Mouse (Mus musculus) kidney, embryonic 16.5 days (tissue): Measurements from ENCODE around the gene Zfp451. TPM values are rescaled to one million over a fixed set of nuclear protein-coding genes. Genes with fewer than 3 reads are reported as not detected.
"Not testable (repeated sequence)": the region's sequence is repeated elsewhere in the genome, so short reads cannot be mapped to it uniquely, and the experiment has no call there.

Experiments used
- ATAC-seq: fragments of 200-750 bp; cut with Nextera tagmentation; 2 replicates; pipeline ENCODE4 v1.8.0; 2017; ENCODE audit warnings: moderate TSS enrichment; ENCODE audit not compliant: low FRiP score, low TSS enrichment
- H3K27ac ChIP-seq: fragments of 300-500 bp; sonication (generic); 2 replicates; pipeline ENCODE4 v1.5.1; 2014; ENCODE audit warnings: low read length
- H3K27me3 ChIP-seq: fragments of 300-500 bp; sonication (generic); 2 replicates; pipeline ENCODE4 v1.6.1; 2014; ENCODE audit warnings: low read length, control low read depth, mixed read lengths; ENCODE audit not compliant: insufficient read depth
- H3K36me3 ChIP-seq: fragments of 300-500 bp; sonication (generic); 2 replicates; pipeline ENCODE4 v1.6.1; 2014; ENCODE audit warnings: low read length, control low read depth, mixed read lengths; ENCODE audit not compliant: insufficient read depth
- H3K4me1 ChIP-seq: fragments of 300-500 bp; sonication (generic); 2 replicates; pipeline ENCODE4 v1.6.1; 2014; ENCODE audit warnings: low read length, control low read depth, mixed read lengths; ENCODE audit not compliant: insufficient read depth
- H3K4me2 ChIP-seq: fragments of 300-500 bp; sonication (generic); replicated peaks from 2 replicates; pipeline ENCODE4 v1.6.1; 2014; ENCODE audit warnings: low read depth, low read length
- H3K4me3 ChIP-seq: fragments of 300-500 bp; sonication (generic); 2 replicates; pipeline ENCODE4 v1.5.1; 2014; ENCODE audit warnings: mild to moderate bottlenecking, low read length
- H3K9ac ChIP-seq: fragments of 300-500 bp; sonication (generic); replicated peaks from 2 replicates; pipeline ENCODE4 v1.6.1; 2014; ENCODE audit warnings: low read length
- H3K9me3 ChIP-seq: fragments of 300-500 bp; sonication (generic); 2 replicates; pipeline ENCODE4 v1.6.1; 2016; ENCODE audit warnings: low read length, control low read depth
- WGBS: fragments of 180-500 bp; shearing (Covaris S2); extraction: QIAGEN DNeasy Blood & Tissue Kit; methylation state at CpG from one replicate; pipeline ENCODE4 v1.1.7; 2014; 5-methylcytosine and 5-hydroxymethylcytosine counted together
- polyA plus RNA-seq: library from polyadenylated mRNA; unstranded; fragments of >200 nt; fragmentation: Nextera tagmentation; extraction: Ambion mirVana; gene quantifications from 2 replicates; pipeline ENCODE4 v1.2.1, GENCODE M21; 2015

Zfp451 gene
- polyA plus RNA-seq, 1 experiment from 2014 or later, result 26.4 TPM

DNA sequence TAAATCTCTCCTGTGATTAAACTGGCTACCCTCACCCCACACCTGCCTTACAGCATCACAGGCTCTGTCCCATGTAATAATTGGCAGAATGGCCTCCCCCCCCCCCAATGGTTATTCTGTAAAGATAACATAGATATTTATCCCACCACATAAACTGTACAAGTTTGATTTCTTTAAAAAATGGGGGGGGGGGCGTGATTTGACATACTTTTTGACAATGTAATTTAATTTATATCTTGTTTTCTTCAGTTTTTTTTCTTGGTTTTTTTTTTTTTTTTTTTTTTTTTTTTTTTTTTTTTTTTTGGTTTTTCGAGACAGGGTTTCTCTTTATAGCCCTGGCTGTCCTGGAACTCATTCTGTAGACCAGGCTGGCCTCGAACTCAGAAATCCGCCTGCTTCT lies 64.7 kb downstream of the Zfp451 start:
- H3K9ac ChIP-seq, H3K4me2 ChIP-seq, H3K4me1 ChIP-seq, H3K27ac ChIP-seq, H3K27me3 ChIP-seq, H3K4me3 ChIP-seq, H3K9me3 ChIP-seq, ATAC-seq: not testable (repeated sequence)
- 88% methylated on average over 3 of the region's 4 CpGs for WGBS
- H3K36me3 ChIP-seq, result peaks cover 29% of the 10 kb centered on the region

DNA sequence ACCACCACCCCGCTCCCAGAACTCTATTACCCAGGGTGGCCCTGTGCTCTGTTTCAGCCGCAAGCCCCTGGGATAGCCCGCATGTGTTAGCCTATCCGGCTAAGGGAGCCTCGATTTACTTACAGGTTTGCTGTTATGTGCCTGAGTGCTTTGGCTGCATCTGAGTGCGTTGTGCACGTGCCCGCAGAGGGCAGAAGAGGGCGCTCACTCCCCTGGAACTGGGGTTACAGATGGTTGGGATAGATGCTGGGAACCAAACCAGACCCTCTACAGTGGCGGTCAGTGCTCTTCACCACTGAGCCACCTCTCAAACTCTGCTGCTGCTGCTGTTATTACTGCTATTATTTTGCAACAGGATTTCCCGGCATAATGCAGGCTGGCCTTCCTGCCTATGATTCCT lies 65.3 kb downstream of the Zfp451 start:
- no peak overlapping the region for H3K4me3 ChIP-seq
- no peaks in the 10 kb centered on the region for H3K27me3 ChIP-seq
- H3K9ac ChIP-seq, result no peak overlapping the region
- ATAC-seq, result no peak
- H3K4me1 ChIP-seq, result peaks cover 5% of the 10 kb centered on the region; the same call in 1 of the 2 replicates
- H3K9me3 ChIP-seq, result no peaks in the 10 kb centered on the region; the same call in 1 of the 2 replicates
- H3K27ac ChIP-seq, result no peak overlapping the region
- H3K4me2 ChIP-seq, result no peak overlapping the region
- 95% methylated on average over 11 of the region's 11 CpGs for WGBS
- H3K36me3 ChIP-seq, result peaks cover 29% of the 10 kb centered on the region

DNA sequence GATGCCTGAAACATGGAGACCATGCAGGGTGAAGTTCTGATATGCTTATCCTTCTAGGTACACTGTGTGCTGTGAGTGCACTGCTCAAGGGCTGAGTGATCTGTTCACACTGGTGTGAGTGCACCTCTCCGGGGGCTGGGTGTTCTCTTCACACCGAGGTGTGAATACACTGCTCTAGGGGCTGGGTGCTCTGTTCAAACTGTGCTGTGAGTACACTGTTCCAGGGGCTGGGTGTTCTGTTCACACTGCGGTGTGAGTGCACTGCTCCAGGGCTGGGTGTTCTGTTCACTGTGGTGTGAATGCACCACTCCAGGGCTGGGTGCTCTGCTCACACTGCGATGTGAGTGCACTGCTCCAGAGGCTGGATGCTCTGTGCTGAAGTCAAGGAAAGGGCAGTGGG lies 68.5 kb downstream of the Zfp451 start:
- Histone ChIP-seq H3K9me3 (no peaks in the 10 kb centered on the region; the same call in 1 of the 2 replicates), H3K27me3 (no peaks in the 10 kb centered on the region), H3K4me3 (no peak overlapping the region), H3K9ac (no peak overlapping the region), H3K36me3 (peaks cover 32% of the 10 kb centered on the region), H3K27ac (no peak overlapping the region), H3K4me1 (no peaks in the 10 kb centered on the region), H3K4me2 (no peak overlapping the region)
- WGBS, result 89% methylated on average over 4 of the region's 4 CpGs
- ATAC-seq, result no peak; the same call in 1 of the 2 replicates

DNA sequence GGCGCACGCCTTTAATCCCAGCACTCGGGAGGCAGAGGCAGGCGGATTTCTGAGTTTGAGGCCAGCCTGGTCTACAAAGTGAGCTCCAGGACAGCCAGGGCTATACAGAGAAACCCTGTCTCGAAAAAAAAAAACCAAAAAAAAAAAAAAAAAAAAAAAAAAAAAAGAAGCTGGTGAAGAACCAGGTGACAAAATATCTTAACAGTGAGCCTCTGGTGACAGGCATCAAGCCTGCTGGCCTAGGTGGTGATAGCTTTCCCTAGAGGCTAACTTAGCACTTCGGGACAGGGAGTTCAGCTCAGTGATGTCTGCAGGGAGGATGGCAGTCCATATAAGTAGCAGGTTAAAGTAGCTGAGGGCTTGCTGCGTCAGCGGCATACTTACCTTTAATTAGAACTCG lies 69.6 kb downstream of the Zfp451 start:
- ATAC-seq, H3K9me3 ChIP-seq, H3K27me3 ChIP-seq, H3K9ac ChIP-seq, H3K4me2 ChIP-seq, H3K4me3 ChIP-seq, H3K27ac ChIP-seq, H3K4me1 ChIP-seq: not testable (repeated sequence)
- 97% methylated on average over 8 of the region's 9 CpGs for WGBS
- peaks cover 37% of the 10 kb centered on the region for H3K36me3 ChIP-seq

DNA sequence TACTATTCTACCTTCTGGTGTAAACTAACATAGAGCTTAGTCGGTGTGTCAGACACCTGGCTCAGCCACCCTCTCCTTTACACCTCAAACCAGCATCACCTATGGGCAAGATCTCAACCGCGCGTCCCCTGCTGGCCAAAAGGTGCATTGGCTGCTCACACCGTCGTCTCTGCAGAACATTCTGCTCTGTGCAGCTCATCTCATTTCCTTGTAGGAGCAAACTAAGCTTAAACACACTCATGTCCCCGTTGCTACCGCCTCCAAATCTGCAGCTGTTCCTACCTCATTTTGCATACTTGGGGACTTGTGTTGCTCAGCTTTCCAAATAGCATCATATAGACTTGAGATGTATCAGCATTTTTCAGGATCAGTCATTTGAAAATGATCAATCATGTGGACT lies 71.5 kb downstream of the Zfp451 start:
- no peak overlapping the region for H3K27ac ChIP-seq
- no peak overlapping the region for H3K4me2 ChIP-seq
- 29% methylated on average over 8 of the region's 8 CpGs for WGBS
- H3K36me3 ChIP-seq, result peaks cover 46% of the 10 kb centered on the region
- no peaks in the 10 kb centered on the region for H3K27me3 ChIP-seq
- H3K4me1 ChIP-seq, result no peaks in the 10 kb centered on the region
- no peak for ATAC-seq
- no peak overlapping the region for H3K4me3 ChIP-seq
- H3K9ac ChIP-seq, result no peak overlapping the region
- H3K9me3 ChIP-seq, result no peaks in the 10 kb centered on the region

DNA sequence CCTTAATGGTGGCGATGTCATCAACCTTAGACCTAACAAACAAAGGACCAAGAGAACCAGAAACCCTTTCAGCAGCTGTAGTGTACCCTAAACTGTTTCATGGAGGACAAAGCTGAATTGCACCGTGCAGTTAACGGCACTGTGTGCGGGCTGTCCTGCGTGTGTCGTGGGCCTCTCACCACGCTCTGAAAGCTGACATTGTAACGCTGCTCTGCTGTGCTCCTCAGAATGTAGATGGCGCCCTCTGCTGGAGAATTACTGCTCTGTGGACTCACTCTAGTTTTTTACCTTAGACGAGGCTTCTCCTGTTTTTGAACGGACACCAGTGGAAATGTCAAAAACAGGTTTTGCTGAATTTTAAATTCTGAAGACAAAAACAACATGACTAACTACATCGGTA lies 75.1 kb downstream of the Zfp451 start:
- Histone ChIP-seq H3K36me3 (peaks cover 55% of the 10 kb centered on the region), H3K27ac (no peak overlapping the region), H3K27me3 (no peaks in the 10 kb centered on the region), H3K4me1 (no peaks in the 10 kb centered on the region), H3K9ac (no peak overlapping the region), H3K4me2 (no peak overlapping the region), H3K9me3 (no peaks in the 10 kb centered on the region), H3K4me3 (no peak overlapping the region)
- 29% methylated on average over 12 of the region's 12 CpGs for WGBS
- peak; percentile 71; the same call in 1 of the 2 replicates for ATAC-seq

DNA sequence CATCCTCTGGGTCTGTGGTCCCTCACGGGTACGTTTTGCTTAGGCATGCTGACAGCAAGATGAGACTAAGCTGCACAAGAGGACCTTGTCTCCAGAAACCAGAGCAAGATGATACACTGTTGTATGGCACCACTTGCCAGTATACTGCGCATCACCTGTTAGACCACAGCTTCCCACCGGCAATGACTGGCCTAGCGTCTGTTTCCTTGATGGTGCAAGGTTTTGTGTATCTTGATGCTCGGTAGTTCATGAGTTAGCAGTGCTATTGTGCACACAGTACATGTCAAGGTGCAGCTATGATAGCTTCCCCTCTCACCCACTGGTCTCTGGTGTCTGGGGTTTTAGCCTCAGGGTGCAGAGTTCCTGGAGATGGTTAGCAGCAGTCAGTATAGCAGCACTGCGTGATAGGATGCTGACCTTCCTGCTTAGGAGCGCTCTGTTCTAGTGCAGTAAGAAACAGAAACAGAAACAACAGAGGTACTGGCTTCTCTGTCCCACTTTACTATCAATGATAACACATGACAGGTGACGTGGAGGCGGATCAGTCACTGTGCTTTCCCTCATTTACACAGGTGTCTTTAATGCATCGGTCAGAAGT lies 75.6 kb downstream of the Zfp451 start:
- H3K27ac ChIP-seq, result no peak overlapping the region
- H3K4me3 ChIP-seq, result no peak overlapping the region
- H3K9ac ChIP-seq, result no peak overlapping the region
- H3K9me3 ChIP-seq, result no peaks in the 10 kb centered on the region
- no peaks in the 10 kb centered on the region for H3K4me1 ChIP-seq
- no peaks in the 10 kb centered on the region for H3K27me3 ChIP-seq
- 83% methylated on average over 11 of the region's 11 CpGs for WGBS
- no peak overlapping the region for H3K4me2 ChIP-seq
- peaks cover 55% of the 10 kb centered on the region for H3K36me3 ChIP-seq
- ATAC-seq, result no peak

DNA sequence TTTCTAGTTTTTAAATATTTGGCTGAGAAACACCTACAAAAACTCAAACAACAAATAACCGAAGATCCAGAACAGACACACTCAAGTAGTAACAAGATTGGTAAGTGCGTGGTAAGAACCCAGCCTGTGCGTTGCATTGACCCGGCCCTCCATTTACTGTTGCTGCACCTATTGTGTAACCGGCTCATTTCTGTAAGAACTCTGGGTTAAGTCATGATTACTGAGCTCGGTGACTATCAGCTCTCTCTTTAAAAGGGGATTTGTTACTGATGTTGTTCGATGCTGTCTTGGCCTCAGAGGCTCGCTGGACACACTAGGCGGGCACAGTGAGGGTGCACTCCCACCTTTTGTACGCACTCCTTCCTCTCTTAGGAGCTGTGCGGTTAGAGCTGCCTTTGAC lies 76.1 kb downstream of the Zfp451 start:
- no peak for ATAC-seq
- Histone ChIP-seq H3K4me2 (no peak overlapping the region), H3K36me3 (peaks cover 57% of the 10 kb centered on the region), H3K9me3 (no peaks in the 10 kb centered on the region), H3K9ac (no peak overlapping the region), H3K4me1 (no peaks in the 10 kb centered on the region), H3K4me3 (no peak overlapping the region), H3K27ac (no peak overlapping the region), H3K27me3 (no peaks in the 10 kb centered on the region)
- 92% methylated on average over 11 of the region's 11 CpGs for WGBS

DNA sequence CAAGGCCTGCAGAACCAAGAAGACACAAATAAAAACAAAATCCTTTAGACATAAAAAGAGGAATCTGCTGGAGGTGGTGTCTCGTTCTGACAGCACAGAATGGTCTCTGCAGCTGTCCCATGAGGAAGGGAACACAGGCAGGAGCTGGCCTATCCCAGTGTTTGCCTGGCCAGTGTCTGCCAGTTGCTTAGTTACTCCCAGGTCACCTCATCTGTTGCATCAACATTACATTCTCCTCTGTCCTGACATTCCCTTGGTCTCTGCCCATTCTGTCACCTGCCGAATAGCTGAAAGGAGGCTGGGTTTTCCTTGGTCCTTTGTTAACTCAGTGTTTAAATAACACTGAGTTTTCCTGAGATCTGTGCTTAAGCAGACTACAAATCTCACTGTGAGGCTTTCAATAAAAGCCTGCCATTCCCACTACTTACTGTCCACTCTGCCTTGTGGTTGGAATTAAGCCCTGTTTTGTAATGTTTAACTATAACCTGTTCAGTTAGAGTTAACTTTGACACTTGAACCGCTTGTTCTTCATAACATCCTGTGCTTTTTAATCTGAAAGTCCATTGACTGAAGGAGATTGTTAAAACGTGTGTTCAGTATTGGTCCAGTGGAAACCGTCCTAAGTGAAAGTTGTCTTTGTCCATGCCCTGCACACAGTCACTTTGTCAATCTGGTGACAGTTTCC lies 80.3 kb downstream of the Zfp451 start:
- 78% methylated on average over 5 of the region's 5 CpGs for WGBS
- Histone ChIP-seq H3K9ac (no peak overlapping the region), H3K4me1 (no peaks in the 10 kb centered on the region), H3K9me3 (no peaks in the 10 kb centered on the region), H3K4me3 (no peak overlapping the region), H3K4me2 (no peak overlapping the region), H3K36me3 (peaks cover 48% of the 10 kb centered on the region), H3K27me3 (no peaks in the 10 kb centered on the region), H3K27ac (no peak overlapping the region; the same call in 1 of the 2 replicates)
- no peak for ATAC-seq

DNA sequence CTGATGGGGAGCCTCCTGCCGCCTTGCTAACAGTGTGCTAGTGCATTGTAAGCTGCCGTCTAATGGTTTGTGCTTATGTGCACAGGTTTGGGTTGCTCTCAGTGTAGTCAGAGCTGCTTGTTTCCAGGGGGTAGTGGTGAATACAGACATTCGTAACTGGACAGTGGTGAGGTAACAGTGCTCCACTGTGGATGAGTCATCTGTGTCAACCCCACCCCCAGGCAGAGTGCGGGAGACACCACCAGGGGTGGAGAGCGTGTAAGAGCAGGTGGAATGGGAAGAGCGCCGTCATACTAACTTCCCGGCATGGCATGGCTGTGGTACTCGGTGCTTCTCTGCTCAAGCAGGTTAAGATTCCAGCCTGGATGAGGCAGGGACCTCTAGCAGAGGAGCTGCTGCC lies 81.4 kb downstream of the Zfp451 start:
- Histone ChIP-seq H3K27me3 (no peaks in the 10 kb centered on the region), H3K27ac (no peak overlapping the region), H3K9me3 (no peaks in the 10 kb centered on the region), H3K4me3 (no peak overlapping the region), H3K4me1 (no peaks in the 10 kb centered on the region), H3K36me3 (peaks cover 43% of the 10 kb centered on the region), H3K9ac (no peak overlapping the region), H3K4me2 (no peak overlapping the region)
- ATAC-seq, result no peak
- WGBS, result 87% methylated on average over 9 of the region's 9 CpGs
